Comparison of ENCODE assay signal across 8 mouse cellular contexts in the genomic region with DNA sequence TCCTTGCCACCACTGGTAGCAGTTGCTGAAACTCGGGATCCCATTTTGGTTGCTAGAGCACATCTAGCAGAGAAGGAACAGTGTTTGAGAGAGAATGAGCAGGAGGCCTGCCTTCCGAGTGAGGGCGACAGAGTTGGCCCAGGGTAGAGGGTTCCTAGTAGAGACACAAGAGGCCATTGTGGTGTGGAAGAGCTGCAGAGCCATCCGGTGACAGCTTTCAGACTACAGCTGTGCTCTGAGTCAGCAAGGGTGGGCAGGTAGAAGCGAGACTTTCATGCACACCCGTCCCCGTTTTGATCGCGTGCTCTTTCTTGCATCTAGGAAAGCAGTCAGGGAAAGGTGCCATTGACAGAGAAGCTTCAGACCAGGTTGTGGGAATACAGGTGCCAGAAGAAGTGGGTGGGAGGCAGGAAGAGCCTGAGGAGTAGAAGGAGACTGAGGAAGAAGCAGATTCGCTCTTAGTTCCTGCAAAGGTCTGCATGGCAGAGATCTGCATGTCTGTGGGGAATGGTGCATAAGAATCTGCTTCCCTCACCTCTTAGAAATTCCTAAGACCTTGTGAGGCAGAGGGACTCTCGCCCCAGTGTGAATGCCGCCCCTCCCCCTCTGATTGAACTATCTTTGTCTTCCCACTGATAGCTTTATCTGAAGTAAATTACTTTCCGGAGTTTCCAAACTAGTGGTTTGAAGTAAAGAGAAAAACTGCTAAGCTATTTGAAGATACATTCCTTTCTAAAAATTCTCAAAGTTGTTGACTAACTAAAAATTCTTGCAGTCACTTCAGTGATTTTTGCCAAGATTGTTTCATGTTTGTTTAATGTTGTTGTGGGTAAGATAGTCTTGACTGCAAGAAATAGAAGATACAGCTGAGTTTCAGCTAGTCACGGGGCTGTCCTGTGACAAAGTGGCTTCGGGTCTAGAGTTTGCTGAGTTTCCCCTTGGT. TPM values are rescaled to one million over a fixed set of nuclear protein-coding genes. Genes with fewer than 3 reads are reported as not detected.
DNase-seq lines count a peak whose midpoint lies in the region; ATAC-seq lines count a peak whose summit lies in the region.

No protein-coding gene starts in this region.

- H3K4me1 ChIP-seq in heart, embryonic 12.5 days (replicated peaks): peaks cover 80% of the 10 kb centered on the region
- peaks cover 51% of the 10 kb centered on the region for H3K4me1 ChIP-seq in intestine, embryonic 16.5 days (ENCODE audit: control insufficient read depth, insufficient read depth, low read length)
- peaks cover 44% of the 10 kb centered on the region for H3K4me1 ChIP-seq in stomach, embryonic 15.5 days

- H3K36me3 ChIP-seq in heart, embryonic 12.5 days: peaks cover 13% of the 10 kb centered on the region
- no peaks in the 10 kb centered on the region for H3K36me3 ChIP-seq in intestine, embryonic 16.5 days (ENCODE audit: control insufficient read depth, insufficient read depth, low read length)
- H3K36me3 ChIP-seq in stomach, embryonic 15.5 days: no peaks in the 10 kb centered on the region; the same call in 1 of the 2 replicates

- H3K9me3 ChIP-seq in heart, embryonic 12.5 days (replicated peaks): no peaks in the 10 kb centered on the region
- H3K9me3 ChIP-seq in intestine, embryonic 16.5 days (ENCODE audit: control insufficient read depth, low read length): no peaks in the 10 kb centered on the region
- H3K9me3 ChIP-seq in stomach, embryonic 15.5 days: no peaks in the 10 kb centered on the region

- peak overlapping the region; percentile 71 for H3K27ac ChIP-seq in heart, embryonic 12.5 days (ENCODE audit: poor library complexity, severe bottlenecking)
- H3K27ac ChIP-seq in intestine, embryonic 16.5 days (ENCODE audit: low read length): peak overlapping the region; percentile 40
- H3K27ac ChIP-seq in stomach, embryonic 15.5 days: peak overlapping the region; percentile 74

- H3K9ac ChIP-seq in heart, embryonic 12.5 days: peak overlapping the region; percentile 51; the same call in 1 of the 2 replicates
- H3K9ac ChIP-seq in intestine, embryonic 16.5 days (ENCODE audit: low read depth, low read length): no peak overlapping the region
- H3K9ac ChIP-seq in stomach, embryonic 15.5 days: no peak overlapping the region

- peak overlapping the region; percentile 22; the same call in 1 of the 2 replicates for H3K4me3 ChIP-seq in heart, embryonic 12.5 days
- no peak overlapping the region for H3K4me3 ChIP-seq in intestine, embryonic 16.5 days (ENCODE audit: low read length)
- H3K4me3 ChIP-seq in stomach, embryonic 15.5 days (replicated peaks): no peak overlapping the region

- no peak for DNase-seq in heart, adult 9 months (ENCODE audit: low spot score in 2 of 2)
- peak; percentile 56 for DNase-seq in 416B (ENCODE audit: low read depth)
- peak; percentile 91 for DNase-seq in brain, adult 2 months (ENCODE audit: low read depth, low spot score)
- DNase-seq in urinary bladder, postnatal 25 days (ENCODE audit: low spot score): no peak
- DNase-seq in gastrocnemius, adult 18-20 months (ENCODE audit: low spot score): no peak

- ATAC-seq in heart, embryonic 12.5 days (ENCODE audit: insufficient number of reproducible peaks, low FRiP score): peak; percentile 43; the same call in 1 of the 2 replicates
- 0 out of 2 replicates have a peak, but pooled peaks have one; percentile 34 for ATAC-seq in intestine, embryonic 16.5 days
- no peak for ATAC-seq in stomach, embryonic 15.5 days (ENCODE audit: insufficient read depth, low FRiP score, low read depth)

- no peaks in the 10 kb centered on the region for H3K27me3 ChIP-seq in heart, embryonic 12.5 days (replicated peaks)
- no peaks in the 10 kb centered on the region for H3K27me3 ChIP-seq in intestine, embryonic 16.5 days (replicated peaks; ENCODE audit: control insufficient read depth, insufficient read depth, low read length)
- H3K27me3 ChIP-seq in stomach, embryonic 15.5 days (replicated peaks): no peaks in the 10 kb centered on the region

- WGBS in heart, embryonic 12.5 days: 5% methylated on average over 15 of the region's 15 CpGs
- WGBS in intestine, embryonic 16.5 days: 26% methylated on average over 15 of the region's 15 CpGs
- WGBS in stomach, embryonic 15.5 days: 36% methylated on average over 15 of the region's 15 CpGs

- peak overlapping the region; percentile 61 for H3K4me2 ChIP-seq in heart, embryonic 12.5 days
- 0 out of 2 replicates have a peak overlapping the region, but pooled peaks have one; percentile 1 for H3K4me2 ChIP-seq in intestine, embryonic 16.5 days (ENCODE audit: low read depth, low read length)
- H3K4me2 ChIP-seq in stomach, embryonic 15.5 days: peak overlapping the region; percentile 16; the same call in 1 of the 2 replicates

RNA-seq across cellular contexts. Expression of a gene that starts 23.0 kb away (rescaled TPM):
- 26.1 and 31.8 TPM in 2 replicates for polyA plus RNA-seq in heart, embryonic 12.5 days (2016; fragmentation: Nextera tagmentation; extraction: Ambion mirVana)
- 10.1 TPM in 2 replicates for polyA plus RNA-seq in intestine, embryonic 16.5 days (2015; fragmentation: Nextera tagmentation; extraction: Ambion mirVana)
- polyA plus RNA-seq in stomach, embryonic 15.5 days (2015; fragmentation: Nextera tagmentation; extraction: Ambion mirVana): 30.7 and 31.9 TPM in 2 replicates
- 10 to 100 TPM; 15.2 to 20.9 TPM for total RNA-seq in gastrocnemius, adult 18-20 months (2021)

Comparison
In these comparisons a context has a peak if more than half of its experiments do, and no peak if none do; other contexts are left out.
1. H3K4me2 ChIP-seq: peak in every context shown above with its lines; median percentile 61 in heart, embryonic 12.5 days; 16 in stomach, embryonic 15.5 days; 1 in intestine, embryonic 16.5 days.
2. DNase-seq: peak in 416B (single experiment) and brain, adult 2 months (single experiment); none in heart, adult 9 months (0 of 2), urinary bladder, postnatal 25 days (single experiment) and gastrocnemius, adult 18-20 months (single experiment).
3. Peak in every context shown above with its lines, with median percentiles within 50 percentile points of each other: H3K27ac ChIP-seq.